Mouse (Mus musculus) hindbrain, embryonic 16.5 days (tissue): Measurements from ENCODE around the gene Kif18a. TPM values are rescaled to one million over a fixed set of nuclear protein-coding genes. Genes with fewer than 3 reads are reported as not detected.

ENCODE experiments used
- ATAC-seq: fragments of 200-750 bp; cut with Nextera tagmentation; 2 replicates; pipeline ENCODE4 v1.8.0; 2017; ENCODE audit warnings: moderate TSS enrichment, moderate library complexity
- H3K27ac ChIP-seq: fragments of 300-500 bp; sonication (generic); 2 replicates; pipeline ENCODE4 v1.5.1; 2014; ENCODE audit warnings: low read depth, mild to moderate bottlenecking, control low read depth, low read length, moderate library complexity
- H3K27me3 ChIP-seq: fragments of 300-500 bp; sonication (generic); replicated peaks from 2 replicates; pipeline ENCODE4 v1.6.1; 2014; ENCODE audit warnings: low read length; ENCODE audit not compliant: control insufficient read depth, insufficient read depth
- H3K36me3 ChIP-seq: fragments of 300-500 bp; sonication (generic); 2 replicates; pipeline ENCODE4 v1.6.1; 2014; ENCODE audit warnings: mild to moderate bottlenecking, low read length, moderate library complexity, mixed read lengths; ENCODE audit not compliant: control insufficient read depth, insufficient read depth
- H3K4me1 ChIP-seq: fragments of 300-500 bp; sonication (generic); 2 replicates; pipeline ENCODE4 v1.6.1; 2014; ENCODE audit warnings: low read depth, low read length; ENCODE audit not compliant: control insufficient read depth, insufficient read depth
- H3K4me2 ChIP-seq: fragments of 300-500 bp; sonication (generic); 2 replicates; pipeline ENCODE4 v1.6.1; 2014; ENCODE audit warnings: mild to moderate bottlenecking, low read length, control low read depth, moderate library complexity
- H3K4me3 ChIP-seq: fragments of 300-500 bp; sonication (generic); 2 replicates; pipeline ENCODE4 v1.5.1; 2014; ENCODE audit warnings: mild to moderate bottlenecking, low read length, control low read depth, moderate library complexity
- H3K9ac ChIP-seq: fragments of 300-500 bp; sonication (generic); 2 replicates; pipeline ENCODE4 v1.6.1; 2014; ENCODE audit warnings: low read depth, mild to moderate bottlenecking, control low read depth, low read length, moderate library complexity
- H3K9me3 ChIP-seq: fragments of 300-500 bp; sonication (generic); 2 replicates; pipeline ENCODE4 v1.6.1; 2014; ENCODE audit warnings: mild to moderate bottlenecking, low read length, moderate library complexity; ENCODE audit not compliant: control insufficient read depth
- WGBS: fragments of 180-500 bp; shearing (Covaris S2); extraction: QIAGEN DNeasy Blood & Tissue Kit; methylation state at CpG from one replicate; pipeline ENCODE4 v1.1.7; 2014; 5-methylcytosine and 5-hydroxymethylcytosine counted together
- polyA plus RNA-seq: library from polyadenylated mRNA; unstranded; fragments of >200 nt; fragmentation: Nextera tagmentation; extraction: Ambion mirVana; gene quantifications from 2 replicates; pipeline ENCODE4 v1.2.1, GENCODE M21; 2015

The Kif18a gene
- polyA plus RNA-seq, 1 experiment from 2014 or later = 4.8 TPM

DNA sequence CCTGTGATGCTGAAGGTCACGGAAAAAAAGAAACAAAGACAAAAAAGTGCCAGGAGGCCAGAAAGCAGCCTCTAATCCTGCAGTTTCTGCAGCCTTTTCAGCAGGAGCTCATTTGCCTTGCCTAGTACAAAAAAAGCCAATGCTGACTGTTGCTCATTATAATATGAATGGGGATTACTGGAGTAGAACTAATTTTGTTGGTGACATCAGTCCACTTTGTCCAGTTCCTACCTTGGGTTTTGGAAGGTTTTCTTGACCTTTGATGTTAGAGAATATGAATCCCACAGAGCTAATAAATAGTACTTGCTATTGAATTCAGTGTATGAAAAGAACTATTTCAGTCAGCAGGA, 778 bp downstream of the Kif18a start:
- WGBS = 0% methylated on average over 1 of the region's 1 CpGs
- Histone ChIP-seq H3K4me3 (peak overlapping the region; percentile 65), H3K4me1 (peaks cover 6% of the 10 kb centered on the region), H3K27me3 (no peaks in the 10 kb centered on the region), H3K9me3 (no peaks in the 10 kb centered on the region), H3K4me2 (peak overlapping the region; percentile 78), H3K27ac (no peak overlapping the region; the same call in 1 of the 2 replicates), H3K9ac (peak overlapping the region; percentile 60), H3K36me3 (no peaks in the 10 kb centered on the region)
- no peak for ATAC-seq

DNA sequence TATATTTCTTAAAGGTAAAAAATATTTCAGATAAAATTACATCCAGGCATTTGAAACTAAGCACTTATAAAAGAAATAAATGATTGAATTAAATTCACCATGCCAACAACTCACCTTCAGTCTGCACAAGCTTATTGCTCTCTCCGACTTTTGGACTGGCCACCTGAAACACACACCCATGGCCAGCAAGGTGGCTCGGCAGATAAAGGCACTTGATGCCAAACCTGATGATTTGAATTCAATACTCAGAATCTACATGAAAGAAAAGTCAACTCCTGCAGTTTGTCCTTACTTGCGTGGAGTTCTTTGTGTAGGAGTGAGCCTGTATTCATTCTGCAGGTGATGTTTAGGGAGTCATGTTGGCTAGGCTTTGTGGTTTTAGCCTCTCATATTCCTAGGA, 3.6 kb downstream of the Kif18a start:
- 96% methylated on average over 3 of the region's 3 CpGs for WGBS
- H3K27ac ChIP-seq = no peak overlapping the region
- no peaks in the 10 kb centered on the region for H3K27me3 ChIP-seq
- no peak overlapping the region for H3K9ac ChIP-seq
- no peak overlapping the region for H3K4me3 ChIP-seq
- ATAC-seq = no peak
- H3K4me1 ChIP-seq = peaks cover 4% of the 10 kb centered on the region
- H3K36me3 ChIP-seq = no peaks in the 10 kb centered on the region
- no peak overlapping the region for H3K4me2 ChIP-seq
- H3K9me3 ChIP-seq = no peaks in the 10 kb centered on the region

- H3K36me3 ChIP-seq = no peaks in the 10 kb centered on the region
- H3K27ac ChIP-seq = no peak overlapping the region
- WGBS = 91% methylated on average over 6 of the region's 6 CpGs
- H3K4me1 ChIP-seq = no peaks in the 10 kb centered on the region
- H3K9me3 ChIP-seq = no peaks in the 10 kb centered on the region
- no peak overlapping the region for H3K9ac ChIP-seq
- H3K27me3 ChIP-seq = no peaks in the 10 kb centered on the region
- H3K4me3 ChIP-seq = no peak overlapping the region
- no peak overlapping the region for H3K4me2 ChIP-seq
- ATAC-seq = no peak
These were observed 8.8 kb downstream of the Kif18a start for GRCm38 (mm10) chr2:109289327-109289726.

DNA sequence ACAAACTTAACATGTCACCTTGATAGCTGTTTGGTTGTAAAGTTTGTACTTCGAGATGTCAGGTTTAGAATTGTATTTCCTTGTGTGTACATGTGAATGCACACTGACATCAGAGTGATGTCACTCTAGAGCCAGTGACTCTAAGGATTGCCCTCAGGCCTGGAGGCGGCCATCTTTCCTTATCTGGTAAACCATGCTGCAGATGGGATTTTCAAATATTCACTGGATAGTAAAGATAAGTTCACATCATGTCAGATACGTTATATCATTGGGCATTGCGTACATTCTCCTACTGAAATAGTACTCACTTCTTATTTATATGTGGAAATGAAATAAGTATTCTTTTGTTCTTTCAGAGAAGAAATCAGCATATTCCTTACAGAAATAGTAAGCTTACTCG, 15.7 kb downstream of the Kif18a start:
- WGBS = 95% methylated on average over 5 of the region's 5 CpGs
- Histone ChIP-seq H3K4me3 (no peak overlapping the region), H3K27me3 (no peaks in the 10 kb centered on the region), H3K9ac (no peak overlapping the region), H3K4me2 (no peak overlapping the region), H3K27ac (no peak overlapping the region), H3K9me3 (no peaks in the 10 kb centered on the region), H3K4me1 (no peaks in the 10 kb centered on the region), H3K36me3 (no peaks in the 10 kb centered on the region)
- no peak for ATAC-seq

- H3K4me3 ChIP-seq = no peak overlapping the region
- no peaks in the 10 kb centered on the region for H3K27me3 ChIP-seq
- no peak overlapping the region for H3K4me2 ChIP-seq
- H3K9me3 ChIP-seq = no peaks in the 10 kb centered on the region
- no peak overlapping the region for H3K27ac ChIP-seq
- H3K4me1 ChIP-seq = no peaks in the 10 kb centered on the region
- no peaks in the 10 kb centered on the region for H3K36me3 ChIP-seq
- 91% methylated on average over 1 of the region's 1 CpGs for WGBS
- ATAC-seq = no peak
- no peak overlapping the region for H3K9ac ChIP-seq
These were observed 17.6 kb downstream of the Kif18a start for GRCm38 (mm10) chr2:109298160-109298559.

DNA sequence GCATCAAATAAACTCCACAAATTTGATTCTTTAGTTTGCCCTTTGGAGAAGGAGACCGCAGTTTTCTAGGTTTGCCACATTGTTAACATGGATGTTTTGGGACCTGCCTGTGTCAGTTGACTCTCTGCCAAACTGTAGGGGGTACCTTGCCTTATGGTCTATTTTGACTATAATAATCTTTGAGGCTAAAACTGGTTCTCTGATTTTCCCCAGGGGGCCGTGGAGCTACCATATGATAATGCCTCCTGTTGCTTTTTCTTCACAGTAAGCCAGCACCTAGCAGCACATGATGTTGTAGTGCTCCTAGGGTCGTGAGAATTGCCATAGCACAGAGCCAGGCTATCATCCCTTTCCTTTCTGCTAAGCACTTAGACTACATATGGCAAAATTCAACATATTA, 21.7 kb downstream of the Kif18a start:
- H3K27me3 ChIP-seq = no peaks in the 10 kb centered on the region
- no peaks in the 10 kb centered on the region for H3K4me1 ChIP-seq
- no peak overlapping the region for H3K9ac ChIP-seq
- ATAC-seq = no peak
- no peaks in the 10 kb centered on the region for H3K36me3 ChIP-seq
- no peaks in the 10 kb centered on the region for H3K9me3 ChIP-seq
- no peak overlapping the region for H3K4me2 ChIP-seq
- H3K27ac ChIP-seq = no peak overlapping the region
- 86% methylated on average over 3 of the region's 3 CpGs for WGBS
- H3K4me3 ChIP-seq = no peak overlapping the region

DNA sequence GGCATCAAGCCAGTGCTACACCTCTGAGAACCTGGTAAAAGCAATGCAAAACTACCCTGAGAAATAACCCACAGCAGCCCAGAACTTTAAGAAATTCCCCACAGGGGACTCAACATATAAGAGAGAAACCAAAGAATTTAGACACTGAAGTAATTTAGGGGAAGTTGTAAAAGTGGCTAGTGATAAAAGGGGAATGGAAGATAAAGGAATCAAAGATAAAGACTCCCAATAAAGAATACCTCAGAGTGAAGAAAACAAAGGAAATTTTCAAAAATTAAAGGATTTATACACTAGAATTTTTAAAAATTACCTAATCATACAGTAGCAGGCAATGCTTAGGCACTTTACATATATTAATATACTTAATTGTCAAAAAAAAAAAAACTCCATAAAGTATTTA, 23.1 kb downstream of the Kif18a start:
- Histone ChIP-seq H3K36me3 (no peaks in the 10 kb centered on the region), H3K9ac (no peak overlapping the region), H3K4me2 (no peak overlapping the region), H3K4me3 (no peak overlapping the region), H3K27me3 (no peaks in the 10 kb centered on the region), H3K4me1 (no peaks in the 10 kb centered on the region), H3K27ac (no peak overlapping the region), H3K9me3 (no peaks in the 10 kb centered on the region)
- no peak for ATAC-seq

DNA sequence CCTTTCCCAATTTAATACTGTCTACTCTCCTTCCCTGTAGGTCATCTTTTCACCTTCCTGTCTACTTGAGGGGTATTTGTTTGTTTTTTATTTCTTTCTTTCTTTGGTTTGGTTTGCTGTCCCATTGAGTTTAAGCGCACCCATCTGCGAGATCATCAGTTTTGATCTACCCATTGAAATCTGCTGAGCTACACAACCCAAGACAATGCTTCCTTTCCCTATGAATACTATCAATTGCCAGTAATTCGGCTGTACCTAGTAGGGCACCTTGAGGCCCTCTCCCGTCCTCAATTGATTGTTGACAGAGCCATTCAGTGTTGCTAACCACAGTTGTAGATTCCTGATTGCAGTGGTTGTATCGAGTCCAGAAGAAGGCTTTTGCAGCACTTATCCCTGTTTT, 30.8 kb downstream of the Kif18a start:
- no peak overlapping the region for H3K27ac ChIP-seq
- H3K4me2 ChIP-seq = no peak overlapping the region
- H3K36me3 ChIP-seq = no peaks in the 10 kb centered on the region
- no peaks in the 10 kb centered on the region for H3K4me1 ChIP-seq
- no peak for ATAC-seq
- no peak overlapping the region for H3K4me3 ChIP-seq
- H3K27me3 ChIP-seq = no peaks in the 10 kb centered on the region
- WGBS = 96% methylated on average over 5 of the region's 5 CpGs
- no peak overlapping the region for H3K9ac ChIP-seq
- no peaks in the 10 kb centered on the region for H3K9me3 ChIP-seq

GRCm38 (mm10) chr2:109331807-109332206, 51.3 kb downstream of the Kif18a start:
- no peak overlapping the region for H3K9ac ChIP-seq
- no peaks in the 10 kb centered on the region for H3K4me1 ChIP-seq
- H3K4me2 ChIP-seq = no peak overlapping the region
- WGBS = 87% methylated on average over 1 of the region's 1 CpGs
- H3K4me3 ChIP-seq = no peak overlapping the region
- no peak overlapping the region for H3K27ac ChIP-seq
- no peaks in the 10 kb centered on the region for H3K27me3 ChIP-seq
- no peaks in the 10 kb centered on the region for H3K36me3 ChIP-seq
- no peak for ATAC-seq
- no peaks in the 10 kb centered on the region for H3K9me3 ChIP-seq

DNA sequence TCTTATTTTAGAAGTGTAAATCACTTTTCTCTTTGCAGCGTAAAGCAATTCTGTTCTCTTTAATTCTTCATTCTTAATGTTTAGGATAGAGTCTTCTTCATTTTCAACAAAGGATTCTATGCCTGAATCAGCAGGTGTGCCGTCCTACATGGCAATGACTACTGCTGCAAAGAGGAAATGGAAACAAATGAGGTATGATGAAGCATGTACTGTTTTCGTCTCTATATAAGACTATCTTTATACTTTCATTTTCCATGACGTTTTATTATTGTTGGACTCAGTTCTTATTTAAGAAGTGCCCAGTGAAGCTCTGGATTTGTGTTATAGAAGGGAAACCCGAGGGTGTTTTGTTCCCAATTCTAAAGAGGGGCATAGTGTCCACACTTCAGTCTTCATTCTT, 53.7 kb downstream of the Kif18a start:
- Histone ChIP-seq H3K9ac (no peak overlapping the region), H3K4me3 (no peak overlapping the region), H3K4me2 (no peak overlapping the region), H3K27ac (no peak overlapping the region), H3K27me3 (no peaks in the 10 kb centered on the region), H3K9me3 (no peaks in the 10 kb centered on the region), H3K36me3 (no peaks in the 10 kb centered on the region), H3K4me1 (no peaks in the 10 kb centered on the region)
- no peak for ATAC-seq
- WGBS = 96% methylated on average over 5 of the region's 5 CpGs
